16 mouse cellular contexts compared by ENCODE assay signal in genomic region chr10:115144542-115144941, GRCm38 (mm10). TPM values are rescaled to one million over a fixed set of nuclear protein-coding genes. Genes with fewer than 3 reads are reported as not detected.
"Had no signal": no experiment of that assay in that cellular context is flagged by ENCODE, and none has a peak within 500 bp of the region (broad histone marks: within the 10 kb centered on the region; RNA-seq: fewer than 3 reads in every experiment).

No protein-coding gene starts in this region.

- H3K9ac ChIP-seq: liver, embryonic 15.5 days; neural tube, embryonic 12.5 days had no signal

- H3K27me3 ChIP-seq: liver, embryonic 15.5 days; neural tube, embryonic 12.5 days had no signal

- H3K27ac ChIP-seq: layer of hippocampus, adult 2 months; limb, embryonic 10.5 days; liver, embryonic 15.5 days; midbrain, embryonic 10.5 days; neural tube, embryonic 12.5 days; stomach, postnatal 0 days had no signal

- H3K4me2 ChIP-seq: liver, embryonic 11.5 days; liver, embryonic 15.5 days; neural tube, embryonic 12.5 days had no signal

- H3K9me3 ChIP-seq: limb, embryonic 10.5 days; liver, embryonic 15.5 days; midbrain, embryonic 10.5 days; neural tube, embryonic 12.5 days had no signal

- DNase-seq: kidney, adult 18-20 months; kidney, postnatal 10 days; kidney, postnatal 4 days; lung, adult 2 months; lung, postnatal 36 days; thymus, postnatal 4 days had no signal

- H3K36me3 ChIP-seq: limb, embryonic 10.5 days; liver, embryonic 15.5 days; midbrain, embryonic 10.5 days; neural tube, embryonic 12.5 days had no signal

- H3K4me1 ChIP-seq: limb, embryonic 10.5 days; liver, embryonic 15.5 days; midbrain, embryonic 10.5 days; neural tube, embryonic 12.5 days had no signal

- ATAC-seq: lung, postnatal 0 days had no signal

- H3K4me3 ChIP-seq: layer of hippocampus, adult 2 months; limb, embryonic 10.5 days; liver, embryonic 15.5 days; midbrain, embryonic 10.5 days; myocyte; neural tube, embryonic 12.5 days had no signal

RNA-seq across cellular contexts. Expression of gene Tph2, which starts 40.3 kb away (rescaled TPM):
- polyA plus RNA-seq: kidney, embryonic 14.5 days; limb, embryonic 10.5 days; liver, embryonic 11.5 days; liver, embryonic 15.5 days; lung, adult 2 months; stomach, postnatal 0 days had no signal
